Mouse (Mus musculus) forebrain, postnatal 0 days (tissue): Measurements from ENCODE around the gene Trim15. TPM values are rescaled to one million over a fixed set of nuclear protein-coding genes. Genes with fewer than 3 reads are reported as not detected.

Experiments
- ATAC-seq: fragments of 200-750 bp; cut with Nextera tagmentation; 2 replicates; pipeline ENCODE4 v1.8.0; 2017; ENCODE audit warnings: mild to moderate bottlenecking, moderate library complexity
- DNase-seq: peaks from one replicate; pipeline ENCODE4 v3.0.0-alpha.2; 2015
- H3K27ac ChIP-seq: fragments of 300-500 bp; sonication (generic); 2 replicates; pipeline ENCODE4 v1.5.1; 2014; ENCODE audit warnings: low read depth, mild to moderate bottlenecking, antibody characterized with exemption, low read length, moderate library complexity, mixed read lengths
- H3K27me3 ChIP-seq: fragments of 300-500 bp; sonication (generic); 2 replicates; pipeline ENCODE4 v1.6.1; 2014; ENCODE audit warnings: mild to moderate bottlenecking, low read length, mixed read lengths; ENCODE audit not compliant: insufficient read depth
- H3K36me3 ChIP-seq: fragments of 300-500 bp; sonication (generic); 2 replicates; pipeline ENCODE4 v1.6.1; 2014; ENCODE audit warnings: mild to moderate bottlenecking, moderate library complexity; ENCODE audit not compliant: insufficient read depth
- H3K4me1 ChIP-seq: fragments of 300-500 bp; sonication (generic); 2 replicates; pipeline ENCODE4 v1.6.1; 2014; ENCODE audit warnings: antibody characterized with exemption; ENCODE audit not compliant: insufficient read depth
- H3K4me2 ChIP-seq: fragments of 300-500 bp; sonication (generic); 2 replicates; pipeline ENCODE4 v1.6.1; 2014; ENCODE audit warnings: low read depth, mild to moderate bottlenecking, moderate library complexity
- H3K4me3 ChIP-seq: fragments of 300-500 bp; sonication (generic); 2 replicates; pipeline ENCODE4 v1.5.1; 2014; ENCODE audit warnings: low read depth, low read length, mixed read lengths
- H3K9ac ChIP-seq: fragments of 300-500 bp; sonication (generic); 2 replicates; pipeline ENCODE4 v1.6.1; 2014; ENCODE audit warnings: mild to moderate bottlenecking
- H3K9me3 ChIP-seq: fragments of 300-500 bp; sonication (generic); 2 replicates; pipeline ENCODE4 v1.6.1; 2016; ENCODE audit warnings: low read length
- CTCF ChIP-seq: sonication (generic); IDR thresholded peaks from 2 replicates; pipeline ENCODE4 v1.5.1; 2016; ENCODE audit warnings: antibody characterized with exemption, control low read depth, low read depth
- WGBS: fragments of 180-500 bp; shearing (Covaris S2); extraction: QIAGEN DNeasy Blood & Tissue Kit; methylation state at CpG from one replicate; pipeline ENCODE4 v1.1.7; 2014; 5-methylcytosine and 5-hydroxymethylcytosine counted together
- polyA plus RNA-seq: library from polyadenylated mRNA; unstranded; fragments of >200 nt; fragmentation: Nextera tagmentation; extraction: Ambion mirVana; gene quantifications from 2 replicates; pipeline ENCODE4 v1.2.1, GENCODE M21; 2015
- total RNA-seq: library from RNA; depleted of rRNA; stranded (reverse); fragments of >200 nt; gene quantifications from 2 replicates; pipeline ENCODE4 v1.2.3, GENCODE M21; 2014; rRNA removed

Gene Trim15
- total RNA-seq (0.15 and 0.19 TPM in 2 replicates), polyA plus RNA-seq (0.23 and 0.31 TPM in 2 replicates)

- Histone ChIP-seq H3K9me3 (no peaks in the 10 kb centered on the region), H3K4me1 (peaks cover 5% of the 10 kb centered on the region; the same call in 1 of the 2 replicates), H3K27me3 (no peaks in the 10 kb centered on the region; the same call in 1 of the 2 replicates), H3K4me3 (peak within 1 kb of the TSS; percentile 25), H3K36me3 (no peaks in the 10 kb centered on the region), H3K9ac (no peak within 1 kb of the TSS), H3K4me2 (peak within 1 kb of the TSS; percentile 48), H3K27ac (no peak within 1 kb of the TSS)
- DNase-seq: no peak
- WGBS: 14% methylated on average over 29 of the region's 29 CpGs
- TF ChIP-seq CTCF: no peak
- peak; percentile 27 for ATAC-seq
Measured at GRCm38 (mm10) chr17:36866719-36867527, at the start of gene Trim15. Gene Trim15, minus strand, starts transcription at chr17:36867210.

GRCm38 (mm10) chr17:36915076-36915475 is 48.1 kb upstream of the Trim15 start:
- peak; percentile 43 for DNase-seq
- no peaks in the 10 kb centered on the region for H3K36me3 ChIP-seq

GRCm38 (mm10) chr17:36914108-36914507 is 47.1 kb upstream of the Trim15 start:
- Histone ChIP-seq H3K9ac (no peak overlapping the region), H3K4me3 (no peak overlapping the region), H3K27ac (no peak overlapping the region), H3K4me2 (no peak overlapping the region), H3K27me3 (no peaks in the 10 kb centered on the region), H3K4me1 (no peaks in the 10 kb centered on the region), H3K36me3 (no peaks in the 10 kb centered on the region), H3K9me3 (no peaks in the 10 kb centered on the region)
- peak; percentile 75 for TF ChIP-seq CTCF
- 15% methylated on average over 2 of the region's 2 CpGs for WGBS
- ATAC-seq: peak; percentile 42; the same call in 1 of the 2 replicates
- peak; percentile 73 for DNase-seq

More at GRCm38 (mm10) chr17:36915076-36915475, 48.1 kb upstream of the Trim15 start:
- peak; percentile 75 for TF ChIP-seq CTCF
- Histone ChIP-seq H3K27ac (no peak overlapping the region), H3K9ac (no peak overlapping the region), H3K9me3 (no peaks in the 10 kb centered on the region), H3K4me3 (no peak overlapping the region), H3K4me2 (no peak overlapping the region), H3K27me3 (no peaks in the 10 kb centered on the region), H3K4me1 (no peaks in the 10 kb centered on the region)
- 13% methylated on average over 9 of the region's 9 CpGs for WGBS
- ATAC-seq: no peak

GRCm38 (mm10) chr17:36912031-36912430 is 45.0 kb upstream of the Trim15 start:
- H3K4me3 ChIP-seq: no peak overlapping the region
- WGBS: 78% methylated on average over 2 of the region's 2 CpGs
- TF ChIP-seq CTCF: no peak
- H3K9me3 ChIP-seq: no peaks in the 10 kb centered on the region
- no peak overlapping the region for H3K9ac ChIP-seq
- ATAC-seq (no peak), DNase-seq (no peak)
- H3K27ac ChIP-seq: no peak overlapping the region
- no peaks in the 10 kb centered on the region for H3K27me3 ChIP-seq
- no peaks in the 10 kb centered on the region for H3K4me1 ChIP-seq
- H3K36me3 ChIP-seq: no peaks in the 10 kb centered on the region
- no peak overlapping the region for H3K4me2 ChIP-seq

GRCm38 (mm10) chr17:36909802-36910201 is 42.8 kb upstream of the Trim15 start:
- 64% methylated on average over 4 of the region's 4 CpGs for WGBS
- H3K9ac ChIP-seq: no peak overlapping the region
- TF ChIP-seq CTCF: no peak

GRCm38 (mm10) chr17:36908235-36908634 is 41.2 kb upstream of the Trim15 start:
- H3K9me3 ChIP-seq: no peaks in the 10 kb centered on the region
- no peak for TF ChIP-seq CTCF
- DNase-seq (no peak), ATAC-seq (no peak)
- no peak overlapping the region for H3K4me3 ChIP-seq
- H3K4me2 ChIP-seq: no peak overlapping the region
- no peak overlapping the region for H3K9ac ChIP-seq
- no peaks in the 10 kb centered on the region for H3K27me3 ChIP-seq
- H3K36me3 ChIP-seq: no peaks in the 10 kb centered on the region
- WGBS: 44% methylated on average over 1 of the region's 1 CpGs
- no peaks in the 10 kb centered on the region for H3K4me1 ChIP-seq
- no peak overlapping the region for H3K27ac ChIP-seq

More at GRCm38 (mm10) chr17:36909802-36910201, 42.8 kb upstream of the Trim15 start:
- no peaks in the 10 kb centered on the region for H3K36me3 ChIP-seq
- no peak overlapping the region for H3K4me2 ChIP-seq
- H3K27me3 ChIP-seq: no peaks in the 10 kb centered on the region
- no peak overlapping the region for H3K4me3 ChIP-seq
- ATAC-seq: no peak
- no peak for DNase-seq
- no peaks in the 10 kb centered on the region for H3K9me3 ChIP-seq
- no peaks in the 10 kb centered on the region for H3K4me1 ChIP-seq
- no peak overlapping the region for H3K27ac ChIP-seq

GRCm38 (mm10) chr17:36903651-36904050 is 36.6 kb upstream of the Trim15 start:
- DNase-seq (no peak), ATAC-seq (no peak)
- no peaks in the 10 kb centered on the region for H3K27me3 ChIP-seq
- 72% methylated on average over 3 of the region's 3 CpGs for WGBS
- no peaks in the 10 kb centered on the region for H3K36me3 ChIP-seq
- H3K4me1 ChIP-seq: no peaks in the 10 kb centered on the region
- no peak overlapping the region for H3K4me3 ChIP-seq
- H3K9me3 ChIP-seq: no peaks in the 10 kb centered on the region
- no peak overlapping the region for H3K9ac ChIP-seq
- no peak overlapping the region for H3K4me2 ChIP-seq
- no peak overlapping the region for H3K27ac ChIP-seq
- TF ChIP-seq CTCF: no peak
